Mouse (Mus musculus) 3134 (cell line): ENCODE data around the gene Pmepa1.

Source experiments
- DNase-seq: peaks from one replicate; pipeline ENCODE4 v3.0.0-alpha.2; 2011; ENCODE audit warnings: low spot score; ENCODE audit not compliant: insufficient read length; ENCODE audit errors: extremely low read depth

The Pmepa1 gene

DNA sequence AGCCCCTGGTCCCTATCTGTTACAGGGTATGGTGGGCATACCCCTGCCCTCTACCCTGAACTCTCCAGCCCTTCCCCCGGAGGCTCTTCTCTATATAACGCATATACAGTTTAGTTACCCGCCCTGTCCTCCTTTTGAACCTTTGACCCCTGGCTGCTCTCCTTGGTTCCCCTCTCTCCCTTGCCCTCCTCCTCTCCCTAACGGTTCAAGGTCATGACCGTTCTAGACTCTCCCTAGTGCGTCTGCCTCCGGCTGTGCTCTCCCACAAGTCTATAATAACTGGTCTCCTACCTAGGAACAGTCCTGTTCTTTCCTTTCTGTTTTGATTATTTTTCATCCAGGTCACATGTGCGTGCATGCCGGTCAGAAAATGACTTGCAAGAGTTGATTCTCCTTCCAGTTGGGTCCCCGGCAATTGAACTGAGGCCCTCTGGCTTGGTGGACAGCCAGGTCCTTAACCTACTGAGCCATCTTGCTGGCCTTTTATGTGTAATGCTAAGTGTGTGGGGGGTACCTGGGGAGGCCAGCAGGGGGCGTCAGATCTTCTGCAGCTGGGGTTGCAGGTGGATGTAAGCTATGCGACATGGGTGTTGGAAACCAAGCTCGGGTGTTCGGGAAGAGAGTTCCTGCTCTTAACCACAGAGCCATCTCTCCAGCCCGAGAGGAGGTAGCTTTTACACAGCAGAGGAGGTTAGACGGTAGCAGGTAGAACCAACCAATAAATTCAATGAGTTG, 2.7 kb upstream of the Pmepa1 start:
- no peak for DNase-seq

DNA sequence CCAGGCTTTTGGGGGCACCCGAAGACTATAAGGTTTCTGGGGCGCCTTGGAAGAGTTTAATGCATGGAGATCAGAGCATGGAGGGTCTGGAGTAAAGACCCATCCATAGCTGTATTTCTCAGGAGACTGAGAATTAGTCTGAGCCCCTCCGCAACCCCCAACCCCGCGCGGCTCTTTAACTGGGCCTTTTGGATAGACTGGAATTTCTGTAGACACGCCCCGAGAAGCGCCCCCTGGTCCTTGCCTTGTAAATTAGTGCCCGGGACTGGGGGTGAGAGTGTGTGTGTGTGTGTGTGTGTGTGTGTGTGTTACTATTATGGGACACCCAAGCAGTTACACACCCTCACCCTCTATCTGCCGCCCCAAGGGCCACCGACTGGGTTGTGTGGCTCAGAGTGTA, 526 bp upstream of the Pmepa1 start:
- DNase-seq = no peak

DNA sequence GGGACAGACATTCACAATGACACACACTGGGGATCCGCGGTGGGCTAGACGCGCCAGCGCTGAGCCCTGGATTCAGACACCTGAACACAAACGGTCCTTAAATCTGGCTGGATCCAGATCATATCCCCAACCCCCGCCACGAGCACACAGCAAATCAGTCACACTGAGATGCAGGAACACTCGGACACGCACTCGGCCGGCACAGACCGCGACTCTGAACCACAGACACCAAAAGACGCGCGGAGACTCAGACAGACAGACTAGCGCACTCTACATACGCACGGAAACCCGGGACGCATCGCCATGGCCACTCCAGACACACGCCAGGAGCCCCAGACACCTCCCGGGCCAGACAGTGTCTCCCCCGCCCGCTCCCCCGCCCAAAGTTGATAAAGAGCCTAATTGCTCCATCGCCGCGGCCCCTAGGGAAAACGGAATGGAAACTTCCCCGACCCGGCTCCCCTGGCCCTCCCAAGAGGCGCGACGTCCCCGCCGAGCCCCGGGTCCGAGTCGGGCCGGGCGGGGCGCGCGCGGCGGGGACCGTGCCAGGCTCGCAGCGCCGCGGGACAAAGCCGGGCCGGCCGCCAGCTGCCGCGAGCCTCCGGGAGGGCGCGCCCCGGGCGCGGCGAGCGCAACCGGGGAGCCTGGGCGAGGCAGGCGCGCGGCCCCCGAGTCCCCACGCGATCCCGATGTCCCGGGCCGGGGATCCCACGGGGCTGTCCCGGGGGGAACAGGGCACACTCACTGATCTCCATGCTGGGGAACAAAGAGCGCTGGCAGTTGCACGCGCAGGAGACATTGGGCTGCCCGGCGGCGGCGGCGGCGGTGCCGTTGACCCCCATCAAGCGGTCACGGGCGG, 761 bp downstream of the Pmepa1 start:
- DNase-seq = peak; percentile 73

DNA sequence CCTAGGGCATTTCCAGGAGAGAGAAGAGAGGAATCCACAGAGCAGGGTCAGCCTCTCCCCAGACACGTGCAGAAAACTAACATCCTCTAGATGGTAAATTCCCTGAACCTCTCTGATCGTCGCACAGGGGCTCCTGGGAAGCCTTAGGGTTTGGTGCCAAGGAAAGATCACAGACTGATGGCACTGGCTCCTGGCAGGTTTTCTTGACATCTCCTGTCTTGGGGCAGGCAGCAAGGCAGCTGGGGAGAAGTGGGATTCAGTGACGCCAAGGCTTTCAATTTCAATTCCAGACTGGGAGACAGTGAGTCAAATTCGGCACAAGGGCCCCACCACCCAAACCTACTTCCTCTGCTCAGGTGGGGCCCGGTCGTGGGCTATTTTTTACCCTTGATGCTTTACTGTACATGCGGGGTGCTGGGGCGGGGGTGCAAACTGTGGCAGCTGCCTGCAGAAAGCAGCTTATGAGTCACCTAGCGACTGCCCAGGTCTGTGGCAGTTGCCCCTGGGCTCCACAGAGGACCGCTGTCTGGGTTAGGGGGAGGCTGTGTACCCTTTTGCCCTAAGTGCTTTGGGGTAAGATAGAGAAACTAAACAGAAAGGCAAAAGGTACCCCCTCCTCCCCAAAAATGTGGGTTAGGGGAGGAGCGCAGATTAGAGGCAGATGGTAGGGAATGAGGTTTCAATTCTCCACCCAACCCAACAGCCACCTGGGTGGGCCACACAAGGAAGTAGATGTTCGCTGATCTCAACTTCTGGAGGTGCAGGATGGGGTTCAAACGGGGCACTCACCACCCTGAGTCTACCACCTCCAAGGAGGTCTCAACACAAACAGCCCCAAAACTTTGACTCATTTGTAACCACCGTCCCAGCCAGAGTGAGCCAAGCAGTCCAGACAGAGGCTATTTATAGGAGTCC, 1.6 kb downstream of the Pmepa1 start:
- DNase-seq = no peak

DNA sequence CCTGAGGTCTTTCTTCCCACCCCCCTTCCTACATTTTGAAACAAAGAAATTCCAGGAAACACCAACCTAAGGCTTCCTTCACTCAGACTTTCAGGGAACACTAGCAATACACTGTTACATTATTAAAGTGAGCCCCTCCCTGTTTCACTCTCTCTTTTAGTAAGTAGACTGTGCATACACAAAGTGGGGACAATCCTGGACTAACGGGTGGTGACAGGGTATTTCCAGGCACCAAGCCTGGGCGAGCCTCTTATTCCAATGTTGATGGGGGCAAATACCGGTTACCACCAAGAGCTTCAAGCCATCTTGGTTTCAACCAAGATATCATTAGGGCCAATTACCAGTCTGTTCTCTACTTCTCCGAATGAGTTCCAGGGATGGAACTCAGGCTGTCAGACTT, 2.4 kb downstream of the Pmepa1 start:
- DNase-seq = no peak

DNA sequence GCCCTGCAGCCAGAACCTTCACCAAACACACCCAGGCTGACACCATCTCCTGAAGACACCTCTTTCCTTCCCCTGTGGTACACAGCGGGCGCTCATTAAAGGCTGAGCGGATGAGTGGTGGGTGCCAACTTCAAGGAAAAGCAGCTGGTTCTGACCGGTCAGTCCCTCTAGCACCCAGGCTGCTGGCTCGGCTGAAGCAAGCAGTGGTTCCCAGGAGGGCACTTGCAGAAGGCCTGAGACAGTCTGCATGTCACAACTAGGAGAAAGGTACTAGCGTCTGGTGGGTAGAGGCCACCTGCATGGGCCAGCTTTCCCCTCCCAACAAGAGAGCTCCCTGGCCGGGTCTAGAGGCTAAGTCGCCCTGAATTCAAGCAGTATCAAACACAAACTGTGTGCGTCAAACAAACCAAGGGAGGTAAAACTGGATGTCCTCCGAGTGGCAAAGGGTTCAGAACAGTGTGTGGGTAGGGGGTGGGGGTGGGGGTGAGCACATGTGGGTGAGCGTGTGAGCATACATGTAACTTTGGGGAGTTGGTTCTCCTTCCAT, 3.9 kb downstream of the Pmepa1 start:
- DNase-seq = no peak

DNA sequence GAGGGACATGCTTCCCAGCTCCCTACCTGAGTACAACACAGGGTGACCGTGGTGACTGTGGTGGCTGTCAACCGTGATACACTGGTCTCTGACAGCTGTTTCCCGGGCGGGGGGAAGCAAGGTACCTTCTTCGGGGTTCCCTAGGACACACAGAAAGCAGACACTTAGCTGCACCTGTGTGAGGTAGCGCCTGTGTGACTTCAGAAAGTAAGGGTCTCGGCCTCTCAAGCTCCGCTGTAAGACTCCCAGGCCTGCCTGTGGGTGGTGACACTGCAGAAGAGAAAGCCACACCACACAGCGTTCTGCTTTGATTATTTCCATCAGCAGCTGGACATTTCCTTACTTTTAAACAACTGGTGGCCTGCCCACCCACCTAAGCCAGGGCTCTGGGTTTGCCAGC, 4.8 kb downstream of the Pmepa1 start:
- DNase-seq = no peak

DNA sequence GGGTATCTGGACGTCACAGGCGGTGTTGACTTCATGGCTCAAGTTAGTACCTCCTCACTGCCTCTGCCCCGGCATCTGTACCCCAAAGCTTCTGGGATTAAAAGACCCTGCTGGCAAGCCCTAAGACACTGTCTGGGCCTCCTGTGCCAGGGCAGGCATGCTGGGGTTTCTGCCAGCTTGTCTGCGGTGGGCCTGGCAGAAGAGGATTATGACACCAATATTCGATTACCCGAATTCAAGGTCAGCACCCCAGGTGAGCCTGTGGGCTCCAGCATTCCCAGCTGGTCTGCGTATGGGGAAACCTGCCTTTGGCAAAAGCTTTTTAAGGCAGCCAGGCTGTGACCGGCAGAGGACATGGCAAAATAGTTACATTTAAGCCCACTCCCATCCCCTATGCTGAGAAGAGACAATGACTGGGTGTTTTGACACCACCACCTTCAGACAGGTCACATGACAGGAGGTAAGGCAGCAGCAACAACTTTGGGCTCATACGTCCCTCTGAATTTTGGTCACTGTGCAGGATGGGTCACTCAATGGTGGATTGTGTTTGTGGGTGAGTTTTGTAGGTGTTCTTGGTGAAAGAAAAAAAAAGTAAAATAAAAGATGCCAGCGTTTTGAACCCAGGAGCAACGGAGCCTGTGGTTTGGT, 5.6 kb downstream of the Pmepa1 start:
- DNase-seq = no peak

DNA sequence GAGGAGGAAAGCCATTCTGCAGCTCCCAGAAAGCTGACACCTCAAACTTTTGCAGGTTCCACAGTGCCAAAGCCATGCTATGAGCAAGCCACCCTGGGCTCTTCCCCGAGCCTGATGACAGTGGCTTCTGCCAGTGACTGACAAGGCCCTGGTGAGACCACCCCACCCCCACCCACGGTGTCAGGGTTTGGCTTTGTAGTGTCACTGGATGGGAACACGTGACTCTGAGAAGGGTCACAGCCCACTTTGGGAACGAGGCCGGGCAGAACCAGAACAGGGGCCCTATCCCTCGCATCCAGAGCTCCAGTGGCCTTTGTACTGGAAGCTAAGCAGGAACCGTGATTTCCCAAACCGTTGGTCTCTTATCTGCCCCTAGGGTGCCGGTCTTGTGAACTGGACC, 6.1 kb downstream of the Pmepa1 start:
- DNase-seq = no peak

DNA sequence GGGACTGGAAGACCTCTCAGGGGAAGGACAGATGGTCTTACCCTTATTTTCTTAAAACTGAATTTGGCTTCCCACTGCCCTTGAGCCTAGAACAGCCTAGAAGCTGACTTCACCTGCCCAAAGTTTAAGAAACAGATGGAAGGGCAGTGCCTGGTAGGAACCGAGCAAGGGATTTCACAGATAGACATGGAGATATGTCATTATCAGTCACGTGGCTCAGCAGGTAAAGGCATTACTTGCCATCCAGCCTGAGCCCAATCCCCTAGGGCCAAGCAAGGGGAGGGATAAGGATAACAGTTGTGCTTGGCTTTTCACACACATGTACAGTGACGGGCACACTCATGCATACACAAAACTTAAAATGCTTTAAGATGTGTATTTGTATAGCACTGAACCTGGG, 8.8 kb downstream of the Pmepa1 start:
- no peak for DNase-seq

DNA sequence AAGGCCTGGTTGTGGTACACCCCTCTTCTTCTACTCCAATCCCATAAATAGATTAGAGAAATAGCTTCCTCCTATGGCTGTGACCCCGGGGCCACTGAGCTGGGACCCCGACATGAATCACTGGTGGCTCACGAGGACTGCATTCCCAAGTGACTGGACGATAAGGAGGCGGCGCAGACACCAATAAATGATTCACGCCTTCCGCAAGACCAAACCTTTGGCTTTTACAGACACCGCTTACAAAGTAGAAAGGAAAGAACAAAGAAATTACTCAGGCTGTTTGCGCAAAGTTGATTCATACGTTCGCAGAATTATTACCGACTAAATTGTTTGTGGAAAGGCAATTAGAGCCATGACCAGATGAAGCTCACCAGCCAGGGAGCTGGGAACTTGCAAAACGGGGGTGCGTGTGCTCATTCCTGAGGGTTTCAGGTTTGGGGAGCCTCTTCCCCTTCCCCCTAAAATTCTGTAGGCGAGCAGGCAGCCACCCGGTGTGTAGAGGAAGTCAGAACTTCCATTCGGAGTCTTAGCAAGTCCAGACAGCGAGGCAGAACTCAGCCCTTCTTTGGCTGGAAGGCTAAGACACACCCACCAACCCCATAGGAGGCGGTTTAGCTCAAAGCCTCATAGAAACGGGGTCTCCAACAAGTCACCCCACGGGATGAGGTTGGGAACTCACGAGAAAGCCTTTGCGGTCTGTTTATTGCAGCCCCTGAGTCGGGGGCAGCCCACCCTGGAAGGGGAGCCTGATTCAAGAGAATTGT, 9.8 kb downstream of the Pmepa1 start:
- peak; percentile 46 for DNase-seq

DNA sequence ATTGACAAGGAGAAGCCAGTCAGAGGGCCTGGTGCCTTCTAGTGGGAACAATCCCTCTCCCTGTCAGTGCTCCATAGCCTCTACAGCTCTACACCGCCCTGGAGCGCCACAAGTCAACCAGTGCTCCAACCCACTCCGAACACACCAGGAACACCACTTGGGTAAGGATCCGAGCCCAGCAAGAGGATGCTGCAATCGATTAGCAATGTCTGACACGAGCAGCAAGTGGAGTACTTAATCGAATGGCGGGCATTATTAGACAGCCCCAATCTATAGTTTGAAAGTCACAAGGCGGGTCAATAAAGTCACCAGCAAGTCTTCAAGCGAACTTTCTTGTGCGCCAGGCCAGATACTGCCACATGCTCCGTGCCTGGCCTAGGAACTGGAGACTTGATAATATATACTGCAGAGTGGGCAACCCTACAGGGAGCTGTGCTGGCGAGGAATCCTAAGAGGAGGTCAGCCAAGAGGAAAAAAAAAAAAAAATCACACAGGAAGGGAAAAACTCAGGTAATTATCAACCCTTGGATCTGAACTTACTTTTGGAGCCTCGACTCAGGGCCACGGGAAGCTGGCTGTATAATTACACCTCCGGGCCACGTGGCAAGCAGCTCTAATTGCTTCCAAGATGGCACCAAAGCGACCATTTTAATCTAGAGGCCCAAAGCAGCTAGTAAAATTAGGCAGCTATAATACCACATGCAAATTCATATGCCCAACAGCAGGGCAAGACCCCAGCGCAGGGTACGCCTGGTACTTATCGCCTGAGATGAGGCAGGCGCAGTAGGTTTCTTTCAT, 10.7 kb downstream of the Pmepa1 start:
- DNase-seq = no peak

DNA sequence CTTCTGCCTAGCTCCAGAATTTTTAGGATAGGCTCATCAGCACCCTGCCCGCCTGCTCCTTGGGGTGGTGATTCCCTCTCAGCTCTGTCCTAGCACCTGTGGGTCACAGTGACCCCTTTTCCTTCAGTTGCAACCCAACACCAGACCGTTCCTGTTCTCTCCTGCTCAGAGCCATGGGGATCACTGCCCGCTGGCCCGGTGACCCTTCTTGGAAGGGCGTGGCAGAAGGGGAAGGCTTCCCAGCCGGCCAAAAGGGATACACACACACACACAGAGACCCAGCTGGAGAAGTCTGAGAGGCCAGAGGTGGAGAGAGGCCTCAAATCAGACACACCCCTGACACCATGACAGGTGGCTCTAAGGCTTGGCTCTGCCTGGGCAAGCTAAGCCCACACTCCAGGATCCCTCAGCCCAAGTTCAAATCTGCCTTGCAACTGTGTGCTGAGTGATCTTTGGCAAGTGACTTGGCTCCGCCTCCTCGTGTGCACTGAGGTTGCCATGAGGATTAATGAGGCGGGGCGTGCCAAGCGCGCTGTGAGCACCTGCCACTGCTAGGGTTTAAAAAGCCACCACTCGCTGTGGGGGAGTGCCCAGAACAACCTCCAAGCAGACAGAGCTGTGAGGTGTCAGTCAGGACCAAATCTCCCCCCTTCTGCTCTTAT, 11.7 kb downstream of the Pmepa1 start:
- peak; percentile 38 for DNase-seq

DNA sequence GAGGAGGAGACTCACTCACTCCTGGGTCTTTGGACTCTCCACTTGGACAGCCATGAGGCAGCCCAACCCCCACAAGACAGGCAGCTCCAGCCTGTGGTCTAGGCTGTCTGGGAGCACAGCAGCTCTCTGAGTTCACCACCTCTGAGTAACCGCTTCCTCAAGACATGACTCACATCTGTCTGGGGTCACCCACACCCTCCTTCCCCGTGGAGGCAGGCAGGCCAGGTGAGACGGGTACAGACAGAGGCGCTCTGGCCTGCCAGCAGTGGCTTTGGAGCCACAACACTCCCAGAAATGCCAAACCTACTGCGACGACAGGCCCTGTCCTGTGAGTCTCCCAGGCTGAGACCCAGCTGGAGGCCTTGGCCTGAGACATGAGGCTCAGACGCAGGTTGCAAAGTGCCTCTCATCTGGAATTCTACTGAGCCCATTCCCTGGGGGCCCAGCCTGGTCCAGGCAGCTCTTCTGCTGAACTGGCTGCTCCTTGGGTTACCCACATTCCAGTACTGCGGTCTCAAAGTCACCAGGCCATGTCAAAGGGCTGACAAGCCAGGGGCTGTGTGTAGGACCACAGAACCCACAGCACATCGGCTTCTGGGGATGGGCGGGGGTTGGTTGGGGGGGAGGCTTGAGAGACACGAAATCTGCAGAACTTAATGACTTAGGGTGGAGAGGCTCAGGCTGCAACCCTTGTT, 12.6 kb downstream of the Pmepa1 start:
- peak; percentile 84 for DNase-seq

DNA sequence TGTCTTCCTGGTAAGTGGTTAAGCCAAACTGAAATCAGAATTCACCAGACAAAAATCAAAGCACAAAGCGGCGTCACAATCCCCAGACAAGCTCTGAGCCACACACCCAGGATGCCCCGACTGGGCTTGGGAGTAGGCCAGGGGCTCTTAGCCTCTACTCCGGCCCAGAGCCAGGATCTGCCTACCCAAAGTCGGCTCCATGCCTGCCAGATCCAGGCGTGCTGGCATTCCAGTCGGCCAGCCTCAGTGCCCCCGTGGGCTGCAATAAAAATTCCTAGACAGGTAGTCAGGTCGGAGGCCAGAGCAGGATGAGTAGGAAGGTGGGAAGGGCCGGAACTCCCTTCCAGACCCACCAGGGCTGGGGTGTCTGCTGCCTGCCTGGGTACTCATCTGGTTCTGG, 14.8 kb downstream of the Pmepa1 start:
- peak; percentile 78 for DNase-seq

DNA sequence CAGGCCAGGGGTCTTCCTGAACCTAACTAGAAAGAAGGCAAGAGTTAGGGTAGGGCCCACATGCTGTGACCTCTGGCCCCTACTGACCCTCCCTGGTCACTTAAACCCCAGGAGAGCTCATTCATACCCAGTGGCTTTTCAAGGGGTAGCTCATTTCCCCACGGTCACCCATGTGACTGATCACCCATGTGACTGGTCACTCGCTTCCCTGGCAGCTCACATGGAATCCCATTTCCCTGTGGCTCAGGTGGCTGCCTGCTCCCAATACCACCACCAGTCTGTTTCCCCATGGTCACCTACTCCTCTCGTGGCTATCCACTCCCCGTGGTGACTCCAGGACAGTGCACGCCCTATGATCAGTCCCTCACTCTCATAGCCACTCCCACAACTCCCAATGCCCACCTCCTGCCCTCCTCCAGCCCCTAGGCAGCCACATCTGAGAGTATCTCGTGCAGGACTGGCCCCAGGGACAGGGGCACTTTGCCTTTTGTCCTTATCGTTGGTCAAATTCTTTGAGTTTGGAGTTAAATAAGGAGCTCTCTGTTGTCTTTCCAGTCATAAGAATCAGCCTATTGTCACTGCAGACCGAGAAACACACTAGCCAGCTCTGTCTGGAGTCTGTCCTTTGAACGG, 17.8 kb downstream of the Pmepa1 start:
- DNase-seq = no peak

DNA sequence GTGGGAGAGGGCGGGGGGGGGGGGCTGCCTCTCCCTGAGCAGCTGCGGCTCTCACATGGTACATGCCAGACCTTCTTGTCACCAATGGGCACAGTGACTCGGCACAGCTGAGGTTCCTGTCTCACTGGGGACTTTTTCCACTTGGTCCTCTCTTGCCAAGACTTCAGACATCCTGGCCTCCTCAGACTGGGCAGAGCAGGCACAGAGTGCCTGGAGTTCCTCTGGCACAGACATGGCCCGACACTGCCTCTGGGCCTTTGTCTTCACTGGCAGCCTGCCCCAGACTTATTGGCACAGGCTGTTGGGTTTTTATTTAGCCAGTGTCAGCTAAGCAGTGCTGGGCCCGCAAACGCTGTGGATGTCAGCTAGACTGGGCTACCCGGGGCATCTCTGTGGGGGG, 18.7 kb downstream of the Pmepa1 start:
- peak; percentile 84 for DNase-seq
